Mouse (Mus musculus) telencephalon, adult 2 months (tissue): ENCODE measurements around the gene Bnipl.
A peak's percentile ranks its signal among the peaks of the same experiment; 100 is the strongest.

Experiments
- DNase-seq: peaks from one replicate; pipeline ENCODE4 v3.0.0-alpha.2; 2011; ENCODE audit warnings: low read depth, low spot score

Bnipl gene

GRCm38 (mm10) chr3:95250783-95251424 lies at the start of gene Bnipl:
Bnipl (minus strand) TSS chr3:95251193.
- DNase-seq, result no peak

GRCm38 (mm10) chr3:95298018-95298417 lies 47.0 kb upstream of the Bnipl start:
- no peak for DNase-seq

- DNase-seq, result no peak
These were observed 45.1 kb upstream of the Bnipl start for GRCm38 (mm10) chr3:95296103-95296469.

DNA sequence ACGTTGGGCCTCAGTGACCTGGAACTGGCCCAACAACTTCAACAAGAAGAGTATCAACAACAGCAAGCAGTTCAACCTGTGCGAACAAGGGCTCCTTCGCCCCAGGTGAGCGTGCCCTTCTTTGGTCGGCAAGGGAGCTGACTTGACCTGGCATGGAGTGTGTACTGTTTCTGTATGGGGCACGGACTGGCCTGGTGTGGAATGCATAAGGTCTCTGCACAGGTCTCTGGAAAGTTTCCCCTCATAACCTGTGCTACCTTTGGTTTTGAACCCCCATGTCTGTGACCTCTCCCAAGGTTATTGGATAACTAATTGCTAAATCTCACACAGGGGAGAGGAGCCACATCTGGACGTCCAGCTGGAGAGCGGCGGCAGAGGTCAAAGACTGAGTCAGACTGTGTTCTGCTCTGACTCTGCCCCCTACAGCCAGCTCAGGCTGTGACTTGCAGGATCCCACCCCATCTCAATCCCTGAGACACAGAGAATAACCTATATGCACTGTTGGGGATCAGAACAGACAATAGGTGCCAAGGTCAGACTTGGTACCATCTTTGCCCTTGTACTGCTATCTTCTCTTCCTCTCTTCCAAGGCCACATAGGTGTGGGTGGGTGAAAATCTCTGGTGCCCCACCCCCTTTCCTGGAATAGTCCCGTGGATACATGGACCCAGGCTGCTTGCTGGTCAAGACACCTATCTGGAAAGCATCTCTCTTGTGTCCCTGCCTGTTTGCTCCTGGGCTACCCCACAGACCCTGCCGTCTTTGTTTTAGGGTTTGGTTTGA lies 44.5 kb upstream of the Bnipl start:
- DNase-seq, result no peak

- no peak for DNase-seq
These were observed 43.7 kb upstream of the Bnipl start for GRCm38 (mm10) chr3:95294718-95295117.

- DNase-seq, result no peak
These were observed 43.3 kb upstream of the Bnipl start for GRCm38 (mm10) chr3:95294316-95294715.

DNA sequence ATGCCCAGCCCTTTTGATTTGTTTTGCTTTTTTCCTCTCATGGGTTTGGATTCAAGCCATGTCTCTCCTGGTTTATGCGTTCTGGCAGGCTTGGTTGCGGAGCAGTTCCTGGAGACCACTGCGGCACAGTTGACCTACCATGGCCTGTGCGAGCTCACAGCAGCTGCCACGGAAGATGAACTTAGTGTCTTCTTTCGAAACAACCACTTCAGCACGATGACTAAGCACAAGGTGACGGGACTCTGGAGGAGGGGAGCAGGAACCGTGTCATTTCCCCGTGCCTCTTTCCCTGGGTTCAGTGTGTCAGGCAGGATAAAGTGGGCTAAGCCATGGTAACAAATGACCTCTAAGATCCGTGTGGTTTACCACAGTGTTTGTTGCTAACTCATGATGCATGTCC lies 42.5 kb upstream of the Bnipl start:
- DNase-seq, result no peak

DNA sequence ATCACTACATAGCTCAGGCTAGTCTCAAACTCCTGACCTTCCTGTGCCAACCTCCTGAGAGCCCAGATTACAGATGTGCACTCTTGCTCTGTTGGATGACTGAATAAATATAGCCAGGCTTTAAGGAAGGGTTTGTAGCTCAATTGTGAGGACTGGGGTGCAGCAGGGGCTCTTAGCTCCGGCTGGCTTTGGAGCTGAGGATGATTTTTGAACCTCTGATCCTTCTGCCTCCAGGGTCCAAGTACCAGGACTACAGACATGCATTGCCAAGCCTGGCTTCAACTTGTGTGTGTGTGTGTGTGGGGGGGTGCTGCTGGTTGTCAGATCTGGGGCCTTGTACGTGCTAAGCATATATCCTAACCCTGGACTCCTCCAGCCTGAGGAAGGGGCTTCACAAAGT lies 41.9 kb upstream of the Bnipl start:
- no peak for DNase-seq

GRCm38 (mm10) chr3:95291041-95291440 lies 40.0 kb upstream of the Bnipl start:
- DNase-seq, result no peak

DNA sequence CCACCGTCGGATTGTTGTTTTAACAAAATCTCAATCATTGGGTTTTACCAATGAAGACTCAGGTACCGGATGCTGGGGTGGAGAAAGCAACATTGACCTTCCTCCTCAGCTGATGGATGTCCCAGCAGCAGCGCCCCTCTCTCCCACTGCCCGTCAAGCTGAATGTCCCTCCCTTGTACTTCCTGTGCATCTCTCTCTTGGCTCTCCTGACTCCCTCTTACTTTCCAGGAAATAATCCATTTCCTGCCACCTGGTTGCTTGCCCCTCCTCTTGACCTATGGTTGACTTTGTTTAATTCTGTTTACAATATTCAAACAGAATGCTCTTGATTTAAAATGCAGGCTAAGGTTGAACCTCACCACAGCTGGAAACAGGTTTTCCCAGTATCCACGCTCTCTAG lies 39.2 kb upstream of the Bnipl start:
- no peak for DNase-seq

DNA sequence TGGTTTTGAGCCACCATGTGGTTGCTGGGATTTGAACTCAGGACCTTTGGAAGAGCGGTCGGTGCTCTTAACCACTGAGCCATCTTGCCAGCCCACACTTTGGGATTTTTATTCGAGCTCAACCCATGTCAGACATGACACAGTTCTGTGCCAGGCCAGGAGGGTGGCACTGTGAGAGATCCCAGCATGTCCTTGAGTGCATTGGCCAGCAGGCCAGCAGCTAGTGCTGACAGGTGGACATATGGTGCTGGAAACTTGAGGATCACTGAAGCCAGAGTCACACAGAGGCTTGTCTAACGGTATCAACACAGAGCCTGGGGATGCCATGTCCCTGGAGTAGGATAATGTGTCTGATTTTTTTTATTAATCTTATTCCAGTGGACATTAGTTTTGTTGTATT lies 38.4 kb upstream of the Bnipl start:
- DNase-seq, result no peak

DNA sequence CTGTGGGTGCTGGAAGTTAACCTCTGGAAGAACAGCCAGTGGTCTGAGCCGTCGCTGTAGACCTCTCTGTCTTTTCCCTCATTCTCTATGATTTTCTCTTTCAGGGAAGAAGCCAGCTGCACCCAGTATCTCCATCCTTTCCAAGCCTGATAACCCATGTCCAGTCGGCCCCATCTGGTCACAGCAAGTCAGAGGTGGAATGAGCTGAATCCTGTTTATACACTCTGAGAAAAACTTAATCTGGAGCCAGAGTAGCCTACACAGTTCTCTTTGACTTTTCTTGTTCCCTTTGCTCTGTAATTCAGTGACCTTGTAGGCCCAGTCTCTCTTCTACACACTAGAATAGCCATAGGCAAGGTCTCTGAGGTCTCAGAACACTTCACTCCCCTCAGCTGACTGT lies 36.5 kb upstream of the Bnipl start:
- DNase-seq, result no peak

GRCm38 (mm10) chr3:95286510-95286909 lies 35.5 kb upstream of the Bnipl start:
- no peak for DNase-seq

DNA sequence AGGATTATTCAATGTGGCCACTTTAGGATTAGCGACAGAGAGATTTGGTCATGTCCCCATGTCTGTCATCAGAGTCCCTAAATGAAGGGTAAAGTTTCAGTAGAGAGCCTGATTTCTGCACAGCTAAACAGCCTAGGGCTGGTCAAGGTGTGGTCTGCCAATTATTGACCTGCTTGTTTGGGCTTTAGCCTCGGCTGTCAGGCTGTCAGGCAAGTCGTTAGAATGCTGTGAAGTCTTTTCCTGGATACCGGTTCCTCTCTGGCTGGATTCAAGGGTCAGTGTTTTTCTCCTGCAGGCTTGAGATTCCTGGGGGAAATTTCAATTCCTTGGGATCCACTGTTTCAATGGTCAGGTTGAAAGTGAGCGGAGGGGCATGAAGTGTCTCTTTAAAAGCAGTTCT lies 35.0 kb upstream of the Bnipl start:
- DNase-seq, result no peak

- DNase-seq, result no peak
These were observed 34.4 kb upstream of the Bnipl start for GRCm38 (mm10) chr3:95285390-95285789.

- DNase-seq, result no peak
These were observed 33.7 kb upstream of the Bnipl start for GRCm38 (mm10) chr3:95284501-95285281.

- no peak for DNase-seq
These were observed 33.1 kb upstream of the Bnipl start for GRCm38 (mm10) chr3:95284062-95284461.

DNA sequence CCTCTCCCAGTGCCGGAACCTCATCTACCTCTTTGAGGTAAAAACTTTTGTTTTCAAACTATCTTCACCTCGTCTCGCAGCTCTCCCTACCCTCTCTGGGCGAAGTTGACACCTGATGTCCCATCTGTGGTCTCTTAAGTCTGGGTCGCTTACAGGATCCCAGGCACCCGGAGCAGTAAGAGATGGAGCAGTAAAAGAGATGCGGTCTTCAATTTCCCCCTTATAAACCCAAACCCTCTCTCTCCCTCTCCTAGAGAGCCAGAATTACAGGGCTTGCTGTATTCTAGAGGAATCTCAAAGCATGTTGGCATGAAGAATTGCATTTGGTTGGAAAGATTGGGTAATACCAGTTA lies 32.6 kb upstream of the Bnipl start:
- no peak for DNase-seq

DNA sequence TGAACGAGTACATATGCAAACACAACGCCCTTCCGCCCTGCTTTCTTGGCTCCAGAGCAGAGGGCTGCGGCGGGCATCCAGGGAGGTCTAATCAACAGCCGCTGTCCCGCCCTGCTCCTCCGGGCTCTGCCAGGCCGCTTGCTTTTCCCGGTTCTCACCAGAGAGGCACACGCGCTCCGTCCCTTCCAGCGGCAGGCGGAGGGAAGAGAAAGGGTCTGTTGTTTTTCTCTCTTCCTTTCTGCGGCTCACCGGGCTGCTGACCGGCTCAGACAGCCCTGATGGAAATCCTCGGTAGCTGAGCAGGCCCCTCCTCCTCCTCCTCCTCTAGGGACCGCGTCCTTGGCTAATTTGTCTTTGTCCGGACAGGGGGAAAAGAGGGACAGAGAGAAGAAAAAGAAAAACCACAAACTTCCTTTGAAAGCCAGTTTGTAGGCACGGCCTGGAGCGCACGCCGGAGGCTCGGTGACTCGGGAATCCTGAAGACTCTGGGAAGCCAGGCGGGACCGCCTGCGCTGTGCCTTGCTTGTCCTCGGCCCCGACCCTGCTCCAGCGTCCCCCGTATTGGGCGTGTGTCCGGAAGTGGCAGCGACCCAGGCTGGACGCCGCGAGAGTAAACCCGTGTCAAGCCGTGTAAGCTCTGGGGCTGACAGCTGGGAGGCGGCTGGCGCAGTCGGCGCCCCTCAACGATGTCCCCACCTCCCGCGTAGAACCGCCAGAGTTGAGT lies 32.0 kb upstream of the Bnipl start:
- DNase-seq, result peak; percentile 59

DNA sequence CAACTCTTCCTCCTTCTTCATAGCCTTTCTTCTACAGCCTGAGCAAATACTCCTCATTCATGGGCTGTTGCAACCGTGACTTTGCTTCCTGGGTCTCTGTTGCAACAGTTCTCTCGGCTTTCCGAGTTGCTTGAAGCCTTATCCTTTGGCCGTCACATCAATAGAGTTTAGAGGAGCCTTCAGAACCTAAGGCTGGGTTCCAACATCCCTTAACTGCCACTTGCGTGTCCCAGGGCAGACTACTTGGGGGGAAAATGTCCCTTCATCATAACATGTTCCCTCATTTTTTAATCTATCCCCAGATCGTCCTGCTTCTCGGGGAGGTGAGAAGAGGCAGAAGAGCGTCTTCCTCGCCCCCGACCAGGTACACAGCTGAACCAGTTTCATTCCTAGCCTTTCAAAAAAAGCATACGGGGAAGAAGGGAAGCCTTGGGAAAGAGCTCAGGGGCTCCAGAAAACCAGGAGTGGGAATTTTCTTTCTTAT lies 31.4 kb upstream of the Bnipl start:
- DNase-seq, result no peak

DNA sequence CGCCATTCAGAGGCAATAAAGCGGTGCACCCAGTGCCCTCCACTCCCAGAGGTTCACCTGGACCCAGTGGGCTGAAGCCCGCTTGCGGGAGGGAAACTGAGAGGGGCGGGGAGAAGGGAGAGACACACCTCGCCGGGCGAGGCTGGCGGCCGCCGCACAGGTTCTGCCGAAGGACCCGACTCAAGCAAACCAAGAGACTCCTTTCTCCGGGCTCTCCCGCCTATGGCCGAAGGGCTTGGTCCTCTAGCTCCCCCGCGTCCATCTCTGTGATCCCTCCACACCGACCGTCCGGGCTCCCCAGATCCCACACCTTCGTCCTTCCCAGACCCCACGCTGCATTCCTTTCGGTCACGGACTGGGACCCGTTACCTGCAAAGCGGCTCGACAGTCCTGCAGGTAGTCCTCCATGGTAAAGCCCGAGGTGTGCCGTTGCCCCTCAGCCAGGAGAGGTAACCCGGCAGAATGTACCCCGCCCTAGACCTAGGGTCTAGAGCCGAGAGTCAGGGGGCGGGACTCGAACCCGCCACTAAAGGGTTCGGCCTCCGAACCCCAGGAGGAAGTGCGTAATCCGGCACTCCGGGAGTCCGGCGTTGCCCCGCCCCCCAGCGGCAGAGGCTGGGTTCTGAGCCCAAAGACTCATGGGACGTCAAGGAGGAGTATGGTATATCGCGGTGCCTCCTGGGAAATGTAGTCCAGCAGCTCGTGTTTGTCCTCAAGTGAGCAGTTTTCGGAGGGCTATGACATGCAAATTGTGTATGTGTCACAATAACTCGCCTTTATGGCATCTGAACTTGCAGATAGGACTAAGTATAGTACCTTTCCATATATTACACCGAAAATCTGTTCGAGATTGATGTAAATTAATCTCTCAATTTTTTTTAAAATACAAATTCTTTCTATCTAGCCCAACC lies 30.5 kb upstream of the Bnipl start, which contains the start of the genes Mindy1 and Prune1:
Mindy1 (plus strand) TSS at position 130 of the 911 bp plus-strand sequence.
Prune1 (minus strand) TSS at position 861 of the 911 bp plus-strand sequence.
- DNase-seq, result peak; percentile 97
